ENCODE assay signal across 8 mouse cellular contexts in genomic region chr17:9894828-9895685, GRCm38 (mm10).
A peak's percentile ranks its signal among the peaks of the same experiment; 100 is the strongest.
DNase-seq lines count a peak whose midpoint lies in the region; ATAC-seq lines count a peak whose summit lies in the region.

No protein-coding gene starts in this region.

- no peaks in the 10 kb centered on the region for H3K9me3 ChIP-seq in liver, embryonic 12.5 days (replicated peaks)
- no peaks in the 10 kb centered on the region for H3K9me3 ChIP-seq in kidney, embryonic 14.5 days (ENCODE audit: control insufficient read depth, low read length)

- H3K36me3 ChIP-seq in liver, embryonic 12.5 days: no peaks in the 10 kb centered on the region
- H3K36me3 ChIP-seq in kidney, embryonic 14.5 days (ENCODE audit: control insufficient read depth, insufficient read depth, low read length): no peaks in the 10 kb centered on the region

- no peak overlapping the region for H3K4me3 ChIP-seq in liver, embryonic 12.5 days
- H3K4me3 ChIP-seq in kidney, embryonic 14.5 days (ENCODE audit: low read length): no peak overlapping the region

- no peak overlapping the region for H3K4me2 ChIP-seq in liver, embryonic 12.5 days
- H3K4me2 ChIP-seq in kidney, embryonic 14.5 days (replicated peaks; ENCODE audit: low read depth, low read length): no peak overlapping the region

- no peak overlapping the region for H3K9ac ChIP-seq in liver, embryonic 12.5 days
- H3K9ac ChIP-seq in kidney, embryonic 14.5 days (ENCODE audit: low read depth, low read length): no peak overlapping the region

- no peak overlapping the region for H3K27ac ChIP-seq in liver, embryonic 12.5 days
- H3K27ac ChIP-seq in kidney, embryonic 14.5 days (ENCODE audit: low read depth, low read length): no peak overlapping the region

- 0 out of 2 replicates have a peak, but pooled peaks cover 6% of the 10 kb centered on the region for H3K4me1 ChIP-seq in liver, embryonic 12.5 days
- H3K4me1 ChIP-seq in kidney, embryonic 14.5 days (ENCODE audit: control insufficient read depth, insufficient read depth, low read length): peaks cover 15% of the 10 kb centered on the region; the same call in 1 of the 2 replicates

- no peak for ATAC-seq in liver, embryonic 12.5 days
- ATAC-seq in kidney, embryonic 14.5 days (ENCODE audit: low FRiP score, low TSS enrichment): peak; percentile 71; the same call in 1 of the 2 replicates

- WGBS in liver, embryonic 12.5 days (ENCODE audit: insufficient replicate concordance): 73% methylated on average over 19 of the region's 19 CpGs
- WGBS in kidney, embryonic 14.5 days: 51% methylated on average over 19 of the region's 19 CpGs

- DNase-seq in liver: peak; percentile 19
- peak; percentile 49 for DNase-seq in gonadal fat pad, adult 2 months (ENCODE audit: low read depth)
- peak; percentile 80 to 93 for DNase-seq in lung, postnatal 4 days
- no peak for DNase-seq in thymus, postnatal 36 days
- no peak for DNase-seq in right cerebral cortex, postnatal 4 days
- no peak for DNase-seq in layer of hippocampus, postnatal 10 days (ENCODE audit: low spot score in 2 of 2)

- no peaks in the 10 kb centered on the region for H3K27me3 ChIP-seq in liver, embryonic 12.5 days (replicated peaks)
- no peaks in the 10 kb centered on the region for H3K27me3 ChIP-seq in kidney, embryonic 14.5 days (ENCODE audit: control insufficient read depth, insufficient read depth, low read length)

Comparison
In these comparisons a context has a peak if more than half of its experiments do, and no peak if none do; other contexts are left out.
1. DNase-seq: peak in liver (single experiment), gonadal fat pad, adult 2 months (single experiment) and lung, postnatal 4 days (2 of 2); none in thymus, postnatal 36 days (0 of 2), right cerebral cortex, postnatal 4 days (single experiment) and layer of hippocampus, postnatal 10 days (0 of 2).